Mouse (Mus musculus) heart, embryonic 14.5 days (tissue): ENCODE data around the gene 9330182L06Rik. TPM values are rescaled to one million over a fixed set of nuclear protein-coding genes. Genes with fewer than 3 reads are reported as not detected.

Source experiments
- ATAC-seq: fragments of 200-750 bp; cut with Nextera tagmentation; 2 replicates; pipeline ENCODE4 v1.8.0; 2017; ENCODE audit warnings: low read depth, moderate TSS enrichment; ENCODE audit not compliant: insufficient number of reproducible peaks, insufficient read depth, low FRiP score
- H3K27ac ChIP-seq, 2 experiments: fragments of 200-500 bp in 1 of 2; fragments of 300-500 bp in 1 of 2; sonication (generic) in 1 of 2; replicated peaks in 1 of 2; 2 replicates each; pipeline ENCODE4 v1.5.1; 2012 to 2014; ENCODE audit warnings: low read depth in 2 of 2, low read length in 2 of 2, control low read depth in 1 of 2, mild to moderate bottlenecking in 1 of 2, mixed read lengths in 1 of 2; ENCODE audit not compliant: control insufficient read depth in 1 of 2, insufficient read depth in 1 of 2
- H3K27me3 ChIP-seq: fragments of 300-500 bp; sonication (generic); 2 replicates; pipeline ENCODE4 v1.6.1; 2014; ENCODE audit warnings: mild to moderate bottlenecking, low read length, control low read depth; ENCODE audit not compliant: control insufficient read depth, insufficient read depth
- H3K36me3 ChIP-seq: fragments of 300-500 bp; sonication (generic); 2 replicates; pipeline ENCODE4 v1.6.1; 2014; ENCODE audit warnings: mild to moderate bottlenecking, control low read depth, low read length, mixed read lengths; ENCODE audit not compliant: control insufficient read depth, insufficient read depth
- H3K4me1 ChIP-seq, 2 experiments: fragments of 200-500 bp in 1 of 2; fragments of 300-500 bp in 1 of 2; sonication (generic) in 1 of 2; 2 replicates each; pipeline ENCODE4 v1.6.1; 2012 to 2014; ENCODE audit warnings: low read length in 2 of 2, control low read depth in 1 of 2, mixed read lengths in 1 of 2; ENCODE audit not compliant: control insufficient read depth in 2 of 2, insufficient read depth in 2 of 2
- H3K4me2 ChIP-seq: fragments of 300-500 bp; sonication (generic); 2 replicates; pipeline ENCODE4 v1.6.1; 2014; ENCODE audit warnings: mild to moderate bottlenecking, low read length
- H3K4me3 ChIP-seq, 2 experiments: fragments of 200-500 bp in 1 of 2; fragments of 300-500 bp in 1 of 2; sonication (generic) in 1 of 2; 2 replicates each; pipeline ENCODE4 v1.5.1; 2012 to 2014; ENCODE audit warnings: low read length in 2 of 2, mild to moderate bottlenecking in 2 of 2, control low read depth in 1 of 2, low read depth in 1 of 2, moderate library complexity in 1 of 2; ENCODE audit not compliant: control insufficient read depth in 1 of 2, insufficient read depth in 1 of 2
- H3K9ac ChIP-seq: fragments of 300-500 bp; sonication (generic); 2 replicates; pipeline ENCODE4 v1.6.1; 2014; ENCODE audit warnings: mild to moderate bottlenecking, low read length
- H3K9me3 ChIP-seq: fragments of 300-500 bp; sonication (generic); 2 replicates; pipeline ENCODE4 v1.6.1; 2016; ENCODE audit warnings: low read length, control low read depth; ENCODE audit not compliant: control insufficient read depth
- WGBS: fragments of 180-500 bp; shearing (Covaris S2); extraction: QIAGEN DNeasy Blood & Tissue Kit; methylation state at CpG from one replicate; pipeline ENCODE4 v1.1.7; 2014; 5-methylcytosine and 5-hydroxymethylcytosine counted together
- polyA plus RNA-seq: library from polyadenylated mRNA; unstranded; fragments of >200 nt; fragmentation: Nextera tagmentation; extraction: Ambion mirVana; gene quantifications from 2 replicates; pipeline ENCODE4 v1.2.1, GENCODE M21; 2014

9330182L06Rik gene
- polyA plus RNA-seq, 1 experiment from 2014 or later = 2.4 TPM

GRCm38 (mm10) chr5:9345625-9346024 lies 79.7 kb downstream of the 9330182L06Rik start:
- Histone ChIP-seq H3K27ac (no peak overlapping the region), H3K4me1 (no peaks in the 10 kb centered on the region), H3K27me3 (no peaks in the 10 kb centered on the region), H3K4me3 (no peak overlapping the region), H3K9ac (no peak overlapping the region), H3K4me2 (no peak overlapping the region), H3K36me3 (no peaks in the 10 kb centered on the region), H3K9me3 (no peaks in the 10 kb centered on the region)
- 77% methylated on average over 3 of the region's 3 CpGs for WGBS
- ATAC-seq = no peak

- Histone ChIP-seq H3K9ac (no peak overlapping the region), H3K4me1 (no peaks in the 10 kb centered on the region), H3K27ac (no peak overlapping the region), H3K4me2 (no peak overlapping the region), H3K9me3 (no peaks in the 10 kb centered on the region), H3K4me3 (no peak overlapping the region), H3K36me3 (no peaks in the 10 kb centered on the region), H3K27me3 (no peaks in the 10 kb centered on the region)
- ATAC-seq = no peak
- WGBS = 74% methylated on average over 4 of the region's 4 CpGs
Measured at GRCm38 (mm10) chr5:9346510-9346909, 80.6 kb downstream of the 9330182L06Rik start.

- no peak overlapping the region for H3K9ac ChIP-seq
- no peak for ATAC-seq
- no peak overlapping the region for H3K4me2 ChIP-seq
- H3K9me3 ChIP-seq = no peaks in the 10 kb centered on the region
- no peaks in the 10 kb centered on the region for H3K4me1 ChIP-seq
- 84% methylated on average over 5 of the region's 5 CpGs for WGBS
- H3K27me3 ChIP-seq = no peaks in the 10 kb centered on the region
- no peak overlapping the region for H3K4me3 ChIP-seq
- no peak overlapping the region for H3K27ac ChIP-seq
- H3K36me3 ChIP-seq = no peaks in the 10 kb centered on the region
Measured at GRCm38 (mm10) chr5:9352163-9352562, 86.2 kb downstream of the 9330182L06Rik start.

- Histone ChIP-seq H3K9me3 (no peaks in the 10 kb centered on the region), H3K27me3 (no peaks in the 10 kb centered on the region), H3K4me1 (no peaks in the 10 kb centered on the region), H3K36me3 (no peaks in the 10 kb centered on the region), H3K4me3 (no peak overlapping the region), H3K9ac (no peak overlapping the region), H3K4me2 (no peak overlapping the region), H3K27ac (no peak overlapping the region)
- ATAC-seq = no peak
- 50% methylated on average over 1 of the region's 1 CpGs for WGBS
Measured at GRCm38 (mm10) chr5:9352646-9353045, 86.7 kb downstream of the 9330182L06Rik start.

- Histone ChIP-seq H3K4me1 (no peaks in the 10 kb centered on the region), H3K4me3 (no peak overlapping the region), H3K9me3 (no peaks in the 10 kb centered on the region), H3K27me3 (no peaks in the 10 kb centered on the region), H3K36me3 (no peaks in the 10 kb centered on the region), H3K4me2 (no peak overlapping the region), H3K27ac (no peak overlapping the region), H3K9ac (no peak overlapping the region)
- no peak for ATAC-seq
- 91% methylated on average over 1 of the region's 1 CpGs for WGBS
Measured at GRCm38 (mm10) chr5:9354257-9354656, 88.3 kb downstream of the 9330182L06Rik start.

GRCm38 (mm10) chr5:9358076-9358475 lies 92.2 kb downstream of the 9330182L06Rik start:
- Histone ChIP-seq H3K27me3 (no peaks in the 10 kb centered on the region), H3K36me3 (no peaks in the 10 kb centered on the region), H3K9me3 (no peaks in the 10 kb centered on the region), H3K4me3 (no peak overlapping the region), H3K4me2 (no peak overlapping the region), H3K27ac (no peak overlapping the region), H3K4me1 (no peaks in the 10 kb centered on the region), H3K9ac (no peak overlapping the region)
- WGBS = 47% methylated on average over 2 of the region's 2 CpGs
- ATAC-seq = no peak

- H3K9me3 ChIP-seq = no peaks in the 10 kb centered on the region
- H3K27me3 ChIP-seq = no peaks in the 10 kb centered on the region
- ATAC-seq = no peak
- no peak overlapping the region for H3K9ac ChIP-seq
- H3K4me3 ChIP-seq = no peak overlapping the region
- no peak overlapping the region for H3K4me2 ChIP-seq
- H3K27ac ChIP-seq = no peak overlapping the region
- no peaks in the 10 kb centered on the region for H3K4me1 ChIP-seq
- no peaks in the 10 kb centered on the region for H3K36me3 ChIP-seq
- 68% methylated on average over 7 of the region's 7 CpGs for WGBS
Measured at GRCm38 (mm10) chr5:9361982-9362661, 96.2 kb downstream of the 9330182L06Rik start.

GRCm38 (mm10) chr5:9364937-9365336 lies 99.0 kb downstream of the 9330182L06Rik start:
- Histone ChIP-seq H3K4me1 (no peaks in the 10 kb centered on the region), H3K4me3 (no peak overlapping the region), H3K9me3 (no peaks in the 10 kb centered on the region), H3K36me3 (no peaks in the 10 kb centered on the region), H3K27ac (no peak overlapping the region), H3K4me2 (no peak overlapping the region), H3K9ac (no peak overlapping the region), H3K27me3 (no peaks in the 10 kb centered on the region)
- ATAC-seq = no peak
- WGBS = 62% methylated on average over 1 of the region's 1 CpGs
